Mouse (Mus musculus) kidney, postnatal 10 days (tissue): ENCODE data around the gene Pdilt.

Source experiments
- DNase-seq: peaks from one replicate; pipeline ENCODE4 v3.0.0; 2021; ENCODE audit warnings: mixed read lengths

Gene Pdilt

DNA sequence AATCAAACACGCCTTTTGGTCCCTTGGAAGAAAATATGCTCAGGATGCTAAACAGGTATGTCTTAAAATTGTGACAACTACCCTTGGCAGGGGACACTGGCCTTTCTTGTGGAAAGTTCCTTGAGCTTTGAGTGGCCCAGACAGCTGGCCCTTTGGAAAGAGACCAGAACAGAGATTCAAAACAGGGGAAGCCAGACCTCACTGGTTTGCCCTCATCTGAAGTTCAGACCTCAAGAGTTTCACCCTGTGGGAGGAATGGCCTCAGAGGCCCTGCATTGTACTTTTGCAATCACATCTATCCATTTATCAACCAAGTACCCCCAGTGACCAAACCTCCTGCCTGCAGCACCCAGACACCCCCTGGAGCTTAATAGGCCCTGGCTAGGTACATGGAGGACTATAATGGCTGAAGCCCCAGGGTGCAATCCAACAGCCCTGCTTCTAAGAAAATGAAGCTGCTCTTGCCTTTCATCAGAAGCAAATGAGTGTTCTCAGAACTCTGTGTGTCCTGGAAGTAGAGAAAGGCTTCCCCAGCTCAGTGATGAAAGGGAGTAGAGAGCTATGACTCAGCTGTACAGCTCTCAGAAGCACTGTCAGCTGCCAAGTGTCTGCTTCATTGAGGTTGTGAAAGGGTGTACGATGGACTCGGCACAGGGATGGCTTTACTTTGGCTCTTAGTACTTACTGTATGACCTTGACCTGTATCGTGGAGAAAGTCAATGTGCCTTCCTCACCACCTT lies 33.1 kb downstream of the Pdilt start:
- DNase-seq: no peak

DNA sequence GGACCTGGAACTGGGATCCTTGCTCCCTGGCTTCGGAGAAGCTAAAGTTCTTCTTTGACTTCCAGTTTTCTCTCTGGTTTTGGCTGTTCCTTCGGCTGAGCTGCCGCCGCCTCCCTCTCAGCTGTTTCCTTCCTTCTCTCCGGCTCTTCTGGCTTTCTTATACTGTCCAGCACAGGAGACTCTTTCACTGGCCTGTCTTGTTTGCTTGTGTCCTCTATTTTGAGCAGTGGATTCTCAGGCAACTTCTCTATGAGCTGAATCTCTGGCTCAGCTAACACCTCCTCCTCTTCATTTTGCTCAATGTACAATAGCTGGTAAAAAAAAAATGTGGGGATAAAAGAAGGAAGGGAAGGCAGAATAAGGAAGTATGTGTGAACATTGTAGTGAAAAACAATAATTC lies 36.6 kb downstream of the Pdilt start:
- DNase-seq: no peak

DNA sequence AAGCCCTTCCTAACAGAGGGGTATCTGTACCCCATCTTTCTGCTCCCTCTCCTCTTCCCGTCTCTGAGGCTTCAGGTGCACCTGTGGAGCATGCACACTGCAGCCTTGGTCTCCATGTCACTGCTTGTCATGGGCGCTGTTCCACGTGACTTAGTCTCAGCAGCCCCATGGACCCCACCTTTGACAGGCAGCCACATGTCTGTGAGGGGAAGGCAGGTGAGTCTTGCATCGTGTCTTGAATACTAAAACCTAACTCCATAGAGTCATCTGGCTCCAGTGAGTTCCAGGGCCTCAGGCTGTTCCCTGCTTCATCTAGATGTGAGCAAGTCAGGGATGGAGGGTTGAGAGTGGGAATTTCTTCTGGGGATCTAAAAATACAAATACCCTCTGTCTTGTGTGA lies 39.1 kb downstream of the Pdilt start:
- DNase-seq: peak; percentile 16

DNA sequence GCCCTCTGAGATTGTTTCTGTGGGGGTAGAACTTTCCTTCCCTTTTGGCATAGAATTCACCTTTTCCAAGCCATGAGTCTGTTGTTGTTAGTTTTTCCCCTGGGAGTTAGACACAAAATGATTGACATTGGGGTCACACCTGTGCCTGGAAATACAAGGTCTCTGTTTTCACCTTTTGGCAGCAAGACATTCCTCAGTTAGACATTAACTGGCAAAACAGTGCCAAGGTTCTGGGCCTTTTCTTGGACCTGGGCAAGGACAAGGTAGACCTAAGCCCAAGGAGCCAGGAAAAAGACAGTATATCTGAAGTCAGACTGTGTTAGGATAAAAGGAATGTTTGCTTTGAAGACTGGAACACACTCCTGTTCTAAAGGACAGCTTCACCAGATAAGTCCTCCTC lies 44.0 kb downstream of the Pdilt start, which contains the start of gene Umod:
Gene Umod (minus strand): TSS at position 27 of the 400 bp plus-strand sequence.
- DNase-seq: peak; percentile 55

DNA sequence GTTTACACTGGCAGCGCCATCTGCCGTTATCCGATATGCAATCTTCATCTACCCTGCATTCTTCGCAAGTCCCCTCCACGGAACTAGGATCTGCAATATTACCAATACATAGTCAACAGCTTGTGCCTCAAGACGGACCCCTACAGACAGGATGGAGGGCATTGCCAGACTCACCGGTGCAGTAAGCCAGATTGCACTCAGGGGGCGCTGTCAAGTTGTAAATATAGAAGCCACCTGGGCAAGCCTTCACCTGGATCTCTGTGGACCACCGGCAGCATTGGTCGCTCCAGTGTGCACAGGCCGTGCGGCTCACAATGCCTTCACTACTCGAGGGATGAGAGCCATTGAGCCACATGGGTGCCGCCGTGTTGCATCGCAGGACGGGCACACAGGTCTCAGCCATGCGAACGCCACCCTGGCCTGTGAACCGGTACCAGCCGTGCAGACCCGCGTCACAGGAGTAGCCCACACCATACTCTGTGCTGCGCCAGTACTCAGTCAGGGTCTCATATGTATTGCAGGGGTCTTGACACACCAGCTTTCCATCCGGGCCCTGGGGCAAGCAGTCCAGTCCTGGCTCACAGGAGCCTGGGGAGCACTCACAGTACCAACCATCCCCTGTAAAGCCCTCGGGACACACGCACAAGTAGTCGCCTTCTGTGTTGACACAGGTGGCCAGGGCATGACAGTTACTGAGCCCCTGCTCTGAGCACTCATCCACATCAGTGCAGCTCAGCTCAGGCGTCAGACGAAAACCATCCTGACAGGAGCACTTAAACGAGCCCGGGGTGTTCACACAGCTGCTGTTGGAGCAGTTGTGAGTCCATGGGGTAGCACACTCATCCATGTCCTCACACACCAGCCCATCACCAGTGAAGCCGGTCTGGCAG lies 46.5 kb downstream of the Pdilt start:
- DNase-seq: peak; percentile 58

DNA sequence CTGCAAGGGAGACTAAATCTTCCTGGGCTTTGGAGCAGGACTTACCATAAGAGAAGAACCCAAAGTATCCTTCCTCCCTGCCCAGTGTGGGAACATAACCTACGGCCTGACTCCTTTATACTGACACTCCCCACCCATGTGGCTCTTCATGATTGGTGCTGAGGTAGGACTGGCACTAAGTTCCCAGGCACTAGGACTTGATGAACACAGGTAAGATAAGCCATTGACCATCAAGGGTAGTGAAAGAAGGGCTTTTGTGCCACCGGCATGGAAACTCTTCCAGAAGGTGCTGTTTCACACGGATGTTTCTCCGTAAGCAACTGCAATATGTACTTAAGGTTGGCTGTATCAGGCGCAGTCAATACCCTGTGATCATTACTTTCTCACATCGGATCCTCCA lies 64.1 kb downstream of the Pdilt start, which contains the start of gene Gp2:
Gene Gp2 (minus strand): TSS at position 101 of the 400 bp plus-strand sequence.
- no peak for DNase-seq

DNA sequence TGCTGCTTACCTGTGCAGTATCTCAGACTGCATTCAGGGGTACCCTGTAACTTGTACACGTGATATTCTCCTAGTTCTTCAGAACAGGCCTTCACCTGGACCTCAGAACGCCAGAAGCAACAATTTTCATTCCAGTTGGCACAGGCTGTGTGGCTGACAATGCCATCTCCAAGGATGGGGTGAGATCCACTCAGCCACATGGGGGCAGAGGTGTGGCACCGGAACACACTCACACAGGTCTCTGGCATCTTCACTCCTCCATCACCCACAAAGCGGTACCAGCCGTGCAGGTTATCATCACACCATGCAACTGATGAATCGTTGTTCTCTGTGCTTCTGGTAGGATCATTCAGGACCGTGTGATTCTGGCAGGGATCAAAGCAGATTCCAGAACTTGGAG lies 69.1 kb downstream of the Pdilt start:
- peak; percentile 24 for DNase-seq

DNA sequence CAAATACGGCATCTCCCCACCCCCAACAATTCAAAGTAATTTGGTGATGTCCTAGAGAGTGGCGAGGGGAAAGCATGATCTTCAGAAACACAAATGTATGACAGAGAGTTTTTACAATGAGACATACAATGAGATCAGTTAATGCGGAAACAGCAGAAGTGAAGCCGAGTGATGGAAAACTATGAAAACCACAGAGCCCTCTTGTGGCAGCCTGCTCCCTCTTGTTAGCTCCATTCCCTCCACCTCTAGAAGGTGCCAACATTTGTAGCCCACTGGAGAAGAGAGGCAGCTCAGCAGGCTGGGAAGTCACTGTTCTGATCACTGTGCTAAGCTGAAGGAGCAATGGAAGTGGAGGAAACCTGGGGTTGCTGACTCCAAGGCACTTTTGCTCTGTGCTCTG lies 79.4 kb downstream of the Pdilt start:
- no peak for DNase-seq

DNA sequence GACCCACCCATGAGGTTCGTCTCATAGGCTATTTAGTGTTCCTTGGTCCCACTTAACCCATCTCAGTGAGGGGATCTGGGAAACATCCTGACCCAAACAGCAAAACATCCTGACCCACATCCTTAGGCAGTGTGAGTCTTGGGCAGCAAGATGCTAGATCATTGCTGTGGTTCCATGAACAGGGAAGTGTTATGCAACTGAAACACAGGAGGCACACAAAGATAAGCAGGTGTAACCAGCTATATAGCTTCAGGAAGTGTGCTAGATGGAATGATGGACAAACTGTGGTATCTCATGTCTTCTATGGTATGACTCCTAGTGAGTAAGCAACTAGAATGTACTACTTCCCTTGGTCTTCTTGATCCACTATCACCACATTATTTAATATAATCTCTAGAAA lies 81.4 kb downstream of the Pdilt start:
- DNase-seq: no peak
